Mouse (Mus musculus): ENCODE measurements at regions not wholly inside any gene's neighbourhood (a gene's known extent, or its start where the extent isn't known, plus 50 kb on each side); places are given as distances from the start of the nearest gene placed in this dataset.

GRCm38 (mm10) chr5:99782806-99783205, 53.9 kb upstream of the Rasgef1b start:
- DNase-seq (ENCODE audit: low spot score in 2 of 2) = no peak

- no peak for DNase-seq (ENCODE audit: low spot score in 2 of 2)
These were observed 57.0 kb upstream of the Rasgef1b start for GRCm38 (mm10) chr5:99785850-99786249.

GRCm38 (mm10) chr5:99787239-99787638, 58.4 kb upstream of the Rasgef1b start:
- peak; percentile 52 to 58 for DNase-seq (ENCODE audit: low spot score in 2 of 2)

GRCm38 (mm10) chr5:99787665-99788366, 59.0 kb upstream of the Rasgef1b start:
- DNase-seq (ENCODE audit: low spot score in 2 of 2) = no peak

GRCm38 (mm10) chr5:99790733-99791132, 61.9 kb upstream of the Rasgef1b start:
- DNase-seq (ENCODE audit: low spot score in 2 of 2) = no peak

GRCm38 (mm10) chr5:99800543-99800942, 71.7 kb upstream of the Rasgef1b start:
- no peak for DNase-seq (ENCODE audit: low spot score in 2 of 2)

GRCm38 (mm10) chr5:99801791-99802450, 73.1 kb upstream of the Rasgef1b start:
- no peak for DNase-seq (ENCODE audit: low spot score in 2 of 2)

GRCm38 (mm10) chr5:99826861-99827260, 79.2 kb upstream of the Vamp9 start:
- no peak for DNase-seq (ENCODE audit: low spot score in 2 of 2)

- DNase-seq (ENCODE audit: low spot score in 2 of 2) = no peak
These were observed 77.5 kb upstream of the Vamp9 start for GRCm38 (mm10) chr5:99828516-99828915.

- DNase-seq (ENCODE audit: low spot score in 2 of 2) = no peak
These were observed 67.7 kb upstream of the Vamp9 start for GRCm38 (mm10) chr5:99838236-99838775.

- no peak for DNase-seq (ENCODE audit: low spot score in 2 of 2)
These were observed 66.4 kb upstream of the Vamp9 start for GRCm38 (mm10) chr5:99839661-99840060.

- DNase-seq (ENCODE audit: low spot score in 2 of 2) = no peak
These were observed 65.2 kb upstream of the Vamp9 start for GRCm38 (mm10) chr5:99840884-99841283.

- peak in 1 of 2 experiments; percentile 33 for DNase-seq (ENCODE audit: low spot score in 2 of 2)
These were observed 60.3 kb upstream of the Vamp9 start for GRCm38 (mm10) chr5:99845565-99846255.

- DNase-seq (ENCODE audit: low spot score in 2 of 2) = no peak
These were observed 57.7 kb upstream of the Vamp9 start for GRCm38 (mm10) chr5:99848158-99848988.

GRCm38 (mm10) chr5:99849001-99849400, 57.1 kb upstream of the Vamp9 start:
- no peak for DNase-seq (ENCODE audit: low spot score in 2 of 2)

- DNase-seq (ENCODE audit: low spot score in 2 of 2) = no peak
These were observed 53.7 kb upstream of the Vamp9 start for GRCm38 (mm10) chr5:99852316-99852715.

All from right cerebral cortex, postnatal 10 days (tissue).